Mouse (Mus musculus) neutrophil, adult 5-6 weeks (primary cell): Measurements from ENCODE around the gene Taf5l. TPM values are rescaled to one million over a fixed set of nuclear protein-coding genes. Genes with fewer than 3 reads are reported as not detected.
"Not testable (repeated sequence)": the region's sequence is repeated elsewhere in the genome, so short reads cannot be mapped to it uniquely, and the experiment has no call there.

Source experiments
- ATAC-seq: fragments of 151-379, 151-347 bp; 2 replicates; pipeline ENCODE4 v1.8.0; 2017; ENCODE audit warnings: mild to moderate bottlenecking, moderate TSS enrichment; ENCODE audit not compliant: insufficient number of reproducible peaks, poor library complexity, low FRiP score, severe bottlenecking; ENCODE audit errors: extremely low read depth
- total RNA-seq: library from RNA; stranded (forward); fragments of 200-1000 nt; gene quantifications from 2 replicates; pipeline ENCODE4 v1.2.3, GENCODE M21; 2017

The Taf5l gene
- total RNA-seq: 17.8 and 20.7 TPM in 2 replicates

DNA sequence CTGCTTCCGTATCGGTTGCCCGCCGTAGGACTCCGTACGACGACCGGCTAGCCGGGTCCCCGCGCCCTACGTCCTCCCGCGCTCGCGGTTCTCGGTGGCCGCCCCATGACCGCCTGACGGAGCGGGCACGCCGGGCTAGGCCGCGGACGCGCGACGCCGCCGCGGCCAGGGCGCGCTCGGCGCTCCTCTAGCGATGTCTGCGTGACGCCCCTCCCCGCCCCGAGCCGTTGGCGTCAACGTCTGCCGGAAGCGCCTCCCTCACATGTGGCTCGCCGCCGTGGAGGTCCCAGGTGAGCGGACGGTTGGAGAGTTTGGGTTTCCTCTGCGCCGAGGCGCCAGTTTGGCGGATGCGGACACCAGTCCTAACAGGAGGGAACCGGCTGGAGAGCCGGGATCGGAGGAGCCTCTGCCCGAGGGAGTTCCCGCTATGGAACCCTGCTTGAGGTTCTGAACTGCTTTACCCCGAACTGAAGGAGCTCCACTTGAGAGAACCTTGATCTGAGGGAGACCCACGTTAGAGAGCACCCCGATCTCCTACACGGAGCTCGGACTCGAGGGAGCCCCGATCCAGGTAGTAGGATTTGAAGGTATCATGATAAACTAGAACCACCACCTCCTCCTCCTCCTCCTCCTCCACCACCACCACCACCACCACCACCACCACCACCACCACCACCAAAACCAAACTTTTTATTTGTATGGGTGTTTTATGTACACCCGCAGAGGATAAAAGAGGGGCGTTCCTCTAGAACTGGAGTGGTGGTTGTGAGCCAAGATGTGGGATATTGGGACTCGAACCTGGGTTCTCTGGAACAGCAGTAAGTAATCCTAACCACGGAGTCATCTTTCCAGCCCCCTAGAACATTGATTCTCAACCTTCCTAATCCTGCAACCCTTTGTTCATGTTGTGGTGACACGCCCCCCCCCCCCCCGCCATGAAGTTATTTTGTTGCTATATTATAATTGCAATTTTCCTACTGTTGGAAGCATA is at the start of gene Taf5l, which contains the start of gene Urb2:
Taf5l (minus strand) TSS at position 161 of the 991 bp plus-strand sequence.
Urb2 (plus strand) TSS at position 272 of the 991 bp plus-strand sequence.
- peak; percentile 90 for ATAC-seq

DNA sequence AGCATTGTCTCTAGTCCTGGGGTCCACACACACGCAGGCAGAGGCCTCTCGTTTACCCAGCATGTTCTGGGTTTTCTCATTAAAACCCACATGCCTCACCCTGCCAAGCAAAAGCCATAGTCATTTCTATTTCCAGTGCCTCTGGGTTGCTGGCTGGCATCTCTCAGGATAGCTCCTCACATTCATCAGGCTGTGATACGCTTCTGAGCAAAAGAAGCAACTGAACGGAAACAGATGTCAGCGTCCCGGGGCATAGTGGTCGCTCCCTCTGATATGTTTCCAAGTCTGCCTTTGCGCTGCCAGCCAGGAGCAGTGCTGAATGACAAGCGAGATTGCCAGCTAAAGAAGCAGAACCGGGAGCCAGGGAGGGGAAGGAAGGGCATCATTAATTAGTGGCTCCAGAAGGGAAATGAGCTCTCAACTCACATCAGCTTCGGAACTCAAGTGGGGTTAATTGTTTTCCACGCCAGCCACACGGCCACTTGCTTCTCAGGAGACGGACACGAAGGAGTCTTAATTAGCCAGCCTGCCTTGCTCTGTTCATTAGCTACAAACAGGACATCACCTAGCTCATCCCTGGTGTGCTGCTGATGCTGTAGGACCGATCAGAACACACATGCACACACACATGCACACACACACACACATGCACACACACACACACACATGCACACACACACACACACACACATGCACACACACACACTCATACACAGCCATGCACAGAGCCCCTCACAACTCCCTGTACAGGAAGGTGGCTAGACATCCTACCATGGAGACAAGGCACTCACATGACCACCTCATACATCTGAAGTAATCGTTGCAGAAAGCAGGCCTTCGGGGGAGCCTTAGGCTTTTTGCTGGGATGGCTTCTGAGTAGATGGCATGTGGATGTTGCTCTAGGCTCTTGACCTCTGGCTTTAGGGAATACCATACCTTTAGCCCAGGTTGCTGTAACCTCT is 49.4 kb upstream of the Taf5l start:
- ATAC-seq: no peak

DNA sequence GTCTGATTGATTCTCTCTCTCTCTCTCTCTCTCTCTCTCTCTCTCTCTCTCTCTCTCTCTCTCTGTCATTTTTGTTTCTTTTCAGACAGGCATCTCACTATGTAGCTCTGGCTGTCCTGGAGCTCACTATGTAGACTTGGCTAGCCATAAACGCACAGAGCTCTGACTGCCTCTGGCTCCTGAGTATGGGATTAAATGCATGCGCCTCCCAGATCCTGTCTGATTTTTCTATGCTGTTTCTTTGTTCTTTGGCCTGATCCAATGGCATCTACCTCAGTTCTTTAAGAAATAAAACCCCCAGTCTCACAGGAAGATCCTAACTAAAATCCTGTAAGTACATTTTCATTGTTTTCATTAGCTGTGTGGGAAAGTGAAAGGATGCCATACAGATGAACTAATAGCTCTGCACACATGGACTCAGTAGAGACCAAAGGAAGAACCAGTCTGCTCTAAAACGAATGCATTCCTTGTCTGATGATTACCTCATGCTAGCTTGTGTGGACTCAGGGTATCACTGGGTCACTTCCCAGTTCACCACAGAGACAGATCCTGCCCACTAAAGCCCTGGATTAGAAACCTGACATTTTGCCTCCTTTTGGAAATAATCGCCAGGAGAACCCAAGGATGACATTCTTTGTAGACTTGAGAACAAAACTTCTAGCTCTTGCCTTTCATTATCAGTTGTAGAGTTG is 46.0 kb upstream of the Taf5l start:
- ATAC-seq: no peak

DNA sequence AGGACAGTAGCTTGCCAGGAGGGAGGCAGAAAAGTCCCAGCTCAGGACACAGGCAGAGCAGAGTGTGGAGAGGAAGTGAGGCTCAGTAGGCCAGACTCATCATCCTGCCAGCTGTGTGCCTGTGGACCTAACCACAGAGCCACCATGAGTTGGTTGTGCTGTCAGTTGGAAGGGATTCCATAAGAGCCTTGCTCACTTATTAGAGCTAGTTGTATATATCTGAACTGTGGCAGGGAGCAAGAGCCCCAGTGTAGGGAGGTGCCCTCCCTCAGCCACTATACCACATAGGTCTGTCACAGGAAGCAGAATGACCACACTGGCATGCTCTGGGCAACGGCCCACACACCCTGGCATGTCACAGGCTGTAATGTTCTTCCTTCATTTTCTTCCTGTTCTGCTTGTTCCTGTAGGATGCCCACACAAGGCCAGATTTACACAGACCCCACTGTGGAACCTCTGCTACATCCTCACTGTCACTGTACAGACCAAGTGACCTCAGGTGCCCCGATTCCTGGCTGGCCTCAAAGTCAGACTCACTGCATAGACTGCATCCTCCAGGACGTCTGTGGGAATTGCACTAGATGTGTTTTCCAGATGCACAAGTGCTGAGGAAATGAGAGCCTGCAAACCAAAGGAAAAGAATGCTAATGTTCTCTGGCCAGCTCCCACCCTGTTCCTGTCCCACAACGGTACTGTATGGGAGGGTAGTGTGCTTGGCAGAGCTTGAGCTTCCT is 45.3 kb upstream of the Taf5l start:
- no peak for ATAC-seq

DNA sequence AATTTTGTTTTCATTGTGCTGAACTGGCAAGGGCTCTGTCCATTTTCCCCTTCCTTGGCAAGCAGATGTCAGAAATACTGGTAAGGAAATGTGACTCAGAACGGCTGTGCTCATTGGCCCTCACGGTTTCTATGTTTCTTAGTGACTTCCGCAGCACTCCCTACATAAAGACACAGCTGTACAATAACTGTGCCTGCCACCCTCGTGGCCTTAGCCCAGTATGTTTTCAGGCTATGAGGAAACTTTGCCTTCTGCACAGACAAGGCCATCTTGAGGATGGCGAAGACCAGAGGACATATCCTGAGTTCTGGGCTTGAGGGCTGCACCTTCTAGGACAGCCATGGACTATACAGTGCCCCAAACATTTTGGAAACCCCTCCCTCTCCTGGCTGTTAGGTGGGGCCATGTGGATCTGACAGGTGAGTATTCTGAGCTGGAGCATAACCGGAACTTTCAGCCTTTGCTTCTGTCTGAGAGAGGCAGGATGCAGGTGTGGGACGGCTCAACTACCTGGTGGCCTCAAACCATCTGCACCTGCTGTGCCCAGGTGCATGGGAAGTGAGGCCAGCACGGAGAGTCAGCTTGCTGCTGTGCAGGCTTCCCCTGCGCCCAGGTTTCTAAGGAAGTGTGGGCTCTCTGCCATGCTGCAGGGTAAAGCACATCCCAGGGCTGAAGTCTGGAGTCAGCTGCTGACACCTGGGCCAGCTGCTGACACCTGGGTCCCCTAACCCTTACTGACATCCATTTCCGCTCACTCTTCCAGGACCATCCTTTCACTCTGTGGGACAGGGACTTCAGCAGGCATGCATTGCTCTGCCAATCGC is 35.8 kb upstream of the Taf5l start:
- no peak for ATAC-seq

DNA sequence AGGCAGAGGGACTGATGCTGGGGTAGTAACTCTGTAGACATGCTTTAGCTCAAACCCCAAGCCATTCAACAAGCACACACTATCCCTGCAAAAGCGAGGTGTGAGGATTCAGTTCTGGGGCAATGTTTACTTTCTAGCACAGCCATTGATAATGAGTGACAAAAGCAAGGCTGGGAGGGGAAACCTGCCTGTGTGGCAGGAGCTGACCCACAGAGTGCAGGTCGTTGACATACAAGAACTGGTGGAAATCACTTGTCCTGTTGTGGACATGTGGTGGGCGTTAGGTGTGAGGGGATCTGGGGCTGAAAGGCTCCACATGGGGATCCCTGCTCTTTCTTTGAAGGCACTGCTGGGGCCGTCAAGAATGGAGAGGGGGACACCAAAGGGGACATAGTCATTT is 31.4 kb upstream of the Taf5l start:
- ATAC-seq: no peak

DNA sequence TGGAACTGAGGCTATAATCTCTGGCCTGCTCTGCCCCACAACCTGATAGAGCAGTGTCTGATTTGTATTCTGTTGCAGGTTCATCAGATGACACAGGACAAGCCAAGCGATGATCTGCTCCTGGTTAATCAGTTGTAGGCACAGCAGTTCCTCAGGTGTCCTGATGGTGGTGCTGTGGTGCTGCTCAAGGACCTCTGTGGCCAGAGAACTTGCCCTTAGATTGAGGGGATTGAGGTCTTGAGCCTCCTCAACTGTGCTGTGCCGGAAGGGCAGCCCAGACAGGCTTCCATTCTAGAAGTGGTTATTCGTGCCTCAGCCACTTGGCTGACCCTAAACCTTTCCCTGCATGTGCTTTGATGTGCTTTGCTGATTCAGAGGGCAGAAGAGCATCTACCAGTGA is 30.9 kb upstream of the Taf5l start:
- peak; percentile 44; the same call in 1 of the 2 replicates for ATAC-seq

DNA sequence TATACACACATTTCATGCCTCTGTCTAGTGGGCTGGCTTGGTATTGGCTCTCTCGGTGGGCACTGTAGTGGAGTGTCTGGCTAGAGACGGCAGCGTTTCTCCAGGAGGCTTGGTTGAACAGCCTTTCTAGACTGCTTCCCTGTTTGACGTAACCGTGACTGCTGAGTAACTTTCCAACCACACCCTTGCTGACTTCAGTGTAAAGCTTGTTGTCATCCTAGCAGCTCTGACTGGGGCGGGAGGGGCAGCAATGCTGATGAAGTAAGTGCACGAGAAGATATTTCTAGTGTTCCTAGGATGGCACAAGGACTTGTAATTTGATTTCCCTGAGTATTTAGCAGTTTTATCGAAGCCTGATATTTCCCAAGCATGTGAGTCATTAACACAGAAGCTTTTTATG is 24.7 kb upstream of the Taf5l start:
- no peak for ATAC-seq

DNA sequence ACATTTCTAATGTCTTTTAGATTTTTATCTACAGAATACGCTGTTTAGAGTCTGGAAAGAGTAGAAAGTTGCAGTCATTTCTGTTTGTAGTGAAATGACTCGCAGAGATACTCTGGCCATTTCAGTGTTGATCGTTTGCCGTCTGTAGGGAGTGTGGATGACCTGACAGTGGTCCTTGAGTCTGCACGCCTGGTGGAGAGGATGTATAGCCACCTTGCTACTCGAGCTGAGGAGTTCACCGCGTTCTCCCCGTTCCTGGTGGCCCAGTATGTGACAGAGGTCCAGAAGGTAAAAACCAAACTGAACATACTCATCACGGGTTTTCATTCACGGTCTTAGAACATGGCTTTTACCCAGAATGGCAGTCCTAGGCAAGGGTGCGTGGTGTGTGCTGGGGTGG is 23.7 kb upstream of the Taf5l start:
- no peak for ATAC-seq

DNA sequence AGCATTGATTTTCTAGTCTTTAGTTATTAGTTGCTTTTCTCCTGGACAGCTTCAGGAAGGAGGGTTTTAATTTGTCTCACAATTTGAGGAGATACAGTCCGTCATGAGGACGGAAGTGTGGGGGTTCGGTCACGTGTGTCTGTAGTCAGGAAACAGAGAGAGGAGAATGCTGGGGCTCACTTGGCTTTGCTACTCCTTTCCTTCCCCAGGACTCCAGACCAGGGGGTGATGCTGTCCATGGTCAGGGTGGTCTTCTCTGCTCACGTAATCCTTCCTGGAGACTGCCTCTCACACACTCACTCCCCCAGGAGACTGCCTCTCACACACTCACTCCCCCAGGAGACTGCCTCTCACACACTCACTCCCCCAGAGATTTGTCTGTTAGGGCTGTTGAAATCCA is 23.2 kb upstream of the Taf5l start:
- ATAC-seq: no peak

DNA sequence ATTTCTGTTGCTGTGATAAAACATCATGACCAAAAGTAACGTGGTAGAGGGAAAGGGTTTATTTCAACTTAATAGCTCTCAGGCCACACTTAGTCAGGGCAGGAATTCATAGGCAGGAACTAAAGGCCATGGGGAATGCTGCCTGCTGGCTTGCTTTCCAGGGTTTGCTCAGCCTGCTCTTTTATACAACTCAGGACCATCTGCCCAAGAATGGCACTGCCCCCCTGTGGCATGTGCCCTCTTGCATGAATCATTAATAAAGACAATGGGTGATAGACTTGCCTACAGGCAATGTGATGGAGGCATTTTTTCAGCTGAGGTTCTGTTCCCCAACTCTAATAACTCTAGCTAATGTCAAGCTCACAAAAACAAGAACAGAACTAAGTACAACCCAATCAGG is 21.0 kb upstream of the Taf5l start:
- no peak for ATAC-seq

DNA sequence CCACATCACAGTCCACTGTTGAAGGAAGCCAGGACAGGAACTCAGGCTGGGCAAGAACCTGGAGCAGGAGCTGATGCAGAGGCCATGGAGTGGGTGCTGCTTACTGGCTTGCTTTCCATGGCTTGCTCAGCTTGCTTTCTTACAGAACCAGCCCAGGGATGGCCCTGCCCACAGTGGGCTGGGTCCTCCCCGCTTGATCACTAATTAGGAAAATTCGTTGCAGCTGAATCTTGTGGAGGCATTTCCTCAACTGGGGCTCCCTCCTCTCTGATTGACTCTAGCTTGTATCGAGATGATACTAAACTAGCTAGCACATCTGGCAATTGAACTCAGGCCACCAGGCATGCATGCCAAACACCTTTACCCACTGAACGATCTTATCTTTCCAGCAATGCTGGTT is 18.2 kb upstream of the Taf5l start:
- ATAC-seq: no peak

DNA sequence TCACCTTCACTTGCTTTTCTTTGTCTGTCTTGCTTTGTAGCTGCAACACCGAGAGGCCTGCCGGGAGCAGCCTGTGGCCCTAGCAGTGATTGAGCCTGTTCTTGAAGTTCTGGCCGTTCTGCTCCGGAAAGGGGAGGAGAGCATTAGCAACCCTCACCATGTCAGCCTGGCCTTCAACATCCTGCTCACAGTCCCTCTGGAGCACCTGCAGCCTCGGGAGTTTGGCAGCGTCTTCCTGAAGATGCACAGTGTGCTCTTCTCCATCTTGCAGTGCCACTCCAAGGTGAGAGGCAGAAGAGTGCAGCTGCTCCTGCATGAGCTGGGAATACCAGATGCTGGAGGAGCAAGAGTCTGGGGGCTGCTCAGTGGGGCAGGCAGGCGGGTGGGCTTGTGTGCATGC is 16.9 kb upstream of the Taf5l start:
- no peak for ATAC-seq

DNA sequence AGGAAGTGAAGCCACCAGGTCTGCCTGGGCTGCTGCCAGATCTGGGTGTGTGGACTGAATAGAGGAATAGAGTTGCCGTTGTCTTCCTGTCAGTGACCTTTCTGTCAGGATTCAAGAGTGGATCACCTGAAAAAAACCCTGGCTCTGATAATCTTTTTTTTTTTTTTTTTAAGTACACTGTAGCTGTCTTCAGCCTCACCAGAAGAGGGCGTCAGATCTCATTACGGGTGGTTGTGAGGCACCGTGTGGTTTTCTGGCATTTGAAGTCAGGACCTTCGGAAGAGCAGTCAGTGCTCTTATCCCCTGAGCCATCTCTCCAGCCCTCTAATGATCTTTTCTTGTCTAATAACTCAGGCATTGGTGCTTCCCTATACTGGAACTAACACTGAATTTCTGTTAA is 12.2 kb upstream of the Taf5l start:
- ATAC-seq: no peak

DNA sequence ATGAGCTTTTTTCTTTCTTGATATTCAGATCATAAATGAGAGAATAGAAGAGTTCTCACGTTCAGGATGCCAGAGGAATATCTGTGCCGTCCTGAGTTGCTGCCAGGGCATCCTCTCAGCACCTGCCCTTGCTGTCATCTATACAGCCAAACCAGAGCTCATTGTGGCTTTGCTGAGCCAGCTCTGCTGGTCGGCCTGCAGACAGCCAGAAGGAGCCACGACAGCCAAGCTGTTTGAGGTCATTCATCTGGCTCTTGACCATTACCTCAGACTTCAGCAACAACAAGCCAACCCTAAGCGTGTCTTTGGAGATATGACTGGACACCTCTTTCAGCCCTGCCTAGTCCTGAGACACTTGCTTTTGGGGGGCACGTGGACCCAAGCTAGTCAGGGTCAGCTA is 6.6 kb upstream of the Taf5l start:
- no peak for ATAC-seq

DNA sequence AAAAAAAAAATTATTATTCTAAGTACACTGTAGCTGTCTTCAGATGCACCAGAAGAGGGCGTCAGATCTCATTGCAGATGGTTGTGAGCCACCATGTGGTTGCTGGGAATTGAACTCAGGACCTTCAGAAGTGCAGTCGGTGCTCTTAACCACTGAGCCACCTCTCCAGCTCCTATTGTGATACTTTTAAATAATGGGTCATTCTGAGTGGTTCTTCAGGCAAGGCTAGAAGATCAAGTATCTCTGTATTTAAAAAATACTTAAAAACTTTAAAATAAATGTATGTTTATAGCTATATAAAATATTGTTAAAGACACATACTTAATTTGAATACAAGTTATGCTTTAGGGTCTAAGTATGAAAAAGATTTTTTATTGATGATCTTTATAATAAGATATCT is 5.1 kb upstream of the Taf5l start:
- ATAC-seq: not testable (repeated sequence)

DNA sequence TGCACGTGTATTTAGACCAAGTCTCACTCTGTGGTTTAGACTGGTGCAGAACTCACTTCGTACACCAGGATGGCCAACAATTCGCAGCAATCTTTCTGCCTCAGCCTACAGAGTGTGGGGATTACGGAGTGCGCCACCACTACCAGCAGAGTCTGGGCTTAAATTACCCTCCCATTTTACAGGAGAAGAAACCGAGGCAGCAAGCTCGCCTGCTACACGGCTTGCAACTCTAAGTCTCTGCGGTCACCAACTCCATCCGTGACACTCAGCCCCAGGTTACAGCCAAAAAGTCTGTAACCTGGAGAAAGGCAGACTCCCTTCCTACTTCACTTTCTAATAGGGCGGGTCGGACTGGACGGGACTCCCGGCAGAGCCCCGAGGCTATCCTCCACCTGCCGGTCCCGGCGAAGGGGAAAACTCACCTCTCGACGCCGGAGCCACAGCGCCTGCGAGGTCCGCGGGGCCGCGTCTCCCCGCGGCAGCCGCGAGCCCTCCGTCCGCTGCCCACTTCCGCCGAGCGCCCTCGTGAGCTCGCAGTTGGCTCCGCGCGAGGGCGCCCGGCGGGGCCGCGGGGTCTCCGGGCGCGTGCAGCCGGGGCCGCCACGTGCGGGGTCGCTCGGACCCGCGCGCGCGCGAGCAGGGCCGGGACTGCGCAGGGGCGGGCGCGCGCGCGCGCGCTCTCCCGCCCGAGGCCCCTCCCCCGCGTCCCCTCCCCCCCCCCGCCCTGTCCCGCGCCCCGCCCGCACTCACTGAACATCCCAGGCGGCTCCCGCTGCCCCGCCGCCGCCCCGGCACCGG is 559 bp downstream of the Taf5l start:
- ATAC-seq: peak; percentile 20
